Mouse (Mus musculus): ENCODE data around the gene Abl1. TPM values are rescaled to one million over a fixed set of nuclear protein-coding genes. Genes with fewer than 3 reads are reported as not detected.

Gene Abl1
- polyA plus RNA-seq, 1 experiment: 45.9 TPM

DNA sequence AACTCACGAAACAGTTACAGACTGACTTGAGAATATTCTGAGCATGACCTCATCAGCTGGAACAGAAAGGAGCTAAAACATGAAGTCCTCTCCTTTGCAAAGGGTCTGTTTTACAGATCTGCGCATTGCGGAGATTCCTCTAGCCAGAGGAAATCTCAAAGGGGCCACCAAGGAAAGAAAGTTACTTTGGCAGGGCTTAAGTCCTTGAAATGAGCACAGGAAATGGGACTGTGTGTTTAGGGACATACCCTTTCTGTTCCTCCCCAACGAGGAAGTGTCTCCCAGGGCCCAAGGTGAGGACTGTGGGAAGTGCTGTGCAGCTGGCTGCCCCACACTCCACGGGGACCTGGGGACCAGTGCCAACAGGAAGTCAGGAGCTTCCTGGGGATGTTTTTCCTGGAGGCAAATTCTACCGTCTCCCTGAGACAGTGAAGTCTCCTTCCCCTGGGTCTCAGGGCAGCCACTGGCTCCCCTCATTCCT lies 81.5 kb downstream of the Abl1 start:
- peaks cover 98% of the 10 kb centered on the region for H3K79me3 ChIP-seq (ENCODE audit: low read depth)
- no peak overlapping the region for H3ac ChIP-seq (ENCODE audit: control insufficient read depth, insufficient read length, low read depth)
- H3K4me3 ChIP-seq (ENCODE audit: insufficient read depth, poor library complexity, severe bottlenecking): no peak overlapping the region
- peaks cover 3% of the 10 kb centered on the region for H3K36me3 ChIP-seq (ENCODE audit: control insufficient read depth, insufficient read depth)
- H3K27me3 ChIP-seq (ENCODE audit: control insufficient read depth, insufficient read depth, insufficient read length): no peaks in the 10 kb centered on the region
- TF ChIP-seq MYOG (IDR thresholded peaks at IDR 0.05; ENCODE audit: control insufficient read depth, extremely low read depth, insufficient read length): no peak
- no peak for TF ChIP-seq FOSL1 (IDR thresholded peaks at IDR 0.05; ENCODE audit: insufficient read depth, low read length, poor library complexity, severe bottlenecking)
- TF ChIP-seq USF1 (IDR thresholded peaks at IDR 0.05; ENCODE audit: low read depth): no peak
- no peak for TF ChIP-seq MAX (IDR thresholded peaks at IDR 0.05)
- TF ChIP-seq CTCF (IDR thresholded peaks at IDR 0.05; ENCODE audit: control insufficient read depth, insufficient read depth, insufficient read length): no peak
- no peak for TF ChIP-seq MYOD1 (IDR thresholded peaks at IDR 0.05; ENCODE audit: control insufficient read depth, insufficient read length, low read depth)
- no peak for TF ChIP-seq CEBPB (IDR thresholded peaks at IDR 0.05; ENCODE audit: low read depth)
- H3K79me2 ChIP-seq (ENCODE audit: control insufficient read depth, insufficient read depth): peaks cover 100% of the 10 kb centered on the region

DNA sequence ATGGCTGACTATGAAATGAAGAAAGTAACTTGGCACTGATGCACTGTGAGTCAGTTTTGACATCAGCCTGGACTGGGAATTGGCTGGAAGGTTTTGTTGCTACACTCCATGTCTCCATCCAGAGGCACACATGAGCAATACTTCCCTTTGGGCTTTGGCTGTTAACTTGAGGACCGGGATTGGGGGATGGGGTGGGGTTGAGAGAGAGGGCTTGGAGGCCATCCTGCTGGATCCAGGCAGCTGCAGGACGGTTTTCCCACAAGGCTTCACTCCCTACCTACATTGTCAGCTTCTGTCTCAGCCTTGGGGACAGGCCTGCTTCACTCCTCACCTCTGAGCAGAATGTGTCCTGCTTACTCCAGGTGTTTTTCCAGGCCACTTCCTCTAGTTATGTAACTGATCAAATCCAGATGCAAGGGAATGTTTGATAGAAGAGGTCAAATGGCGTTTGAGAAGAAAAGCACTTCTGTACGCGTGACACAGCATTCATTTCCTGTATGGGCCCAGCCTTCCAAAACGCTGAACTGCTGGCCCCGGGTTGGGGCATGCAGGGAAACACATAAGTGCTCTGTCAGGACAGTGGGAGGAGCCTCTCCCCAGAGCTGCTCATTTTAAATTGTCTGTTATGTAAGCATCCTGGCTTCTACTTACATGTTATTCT lies 82.7 kb downstream of the Abl1 start:
- no peaks in the 10 kb centered on the region for H3K27me3 ChIP-seq (ENCODE audit: control insufficient read depth, insufficient read depth, insufficient read length)
- H3K36me3 ChIP-seq (ENCODE audit: control insufficient read depth, insufficient read depth): peaks cover 13% of the 10 kb centered on the region
- H3K4me3 ChIP-seq (ENCODE audit: insufficient read depth, poor library complexity, severe bottlenecking): no peak overlapping the region
- peaks cover 98% of the 10 kb centered on the region for H3K79me3 ChIP-seq (ENCODE audit: low read depth)
- peaks cover 100% of the 10 kb centered on the region for H3K79me2 ChIP-seq (ENCODE audit: control insufficient read depth, insufficient read depth)
- no peak overlapping the region for H3ac ChIP-seq (ENCODE audit: control insufficient read depth, insufficient read length, low read depth)
- no peak for TF ChIP-seq MYOD1 (IDR thresholded peaks at IDR 0.05; ENCODE audit: control insufficient read depth, insufficient read length, low read depth)
- TF ChIP-seq CEBPB (IDR thresholded peaks at IDR 0.05; ENCODE audit: low read depth): peak; percentile 31

- no peak for TF ChIP-seq MAX (IDR thresholded peaks at IDR 0.05)
- TF ChIP-seq CTCF (IDR thresholded peaks at IDR 0.05; ENCODE audit: control insufficient read depth, insufficient read depth, insufficient read length): no peak
- TF ChIP-seq MYOG (IDR thresholded peaks at IDR 0.05; ENCODE audit: control insufficient read depth, extremely low read depth, insufficient read length): no peak
- no peak for TF ChIP-seq USF1 (IDR thresholded peaks at IDR 0.05; ENCODE audit: low read depth)
- no peak overlapping the region for H3ac ChIP-seq (ENCODE audit: control insufficient read depth, insufficient read length, low read depth)
- H3K4me3 ChIP-seq (ENCODE audit: insufficient read depth, poor library complexity, severe bottlenecking): no peak overlapping the region
- peaks cover 61% of the 10 kb centered on the region for H3K36me3 ChIP-seq (ENCODE audit: control insufficient read depth, insufficient read depth)
- H3K27me3 ChIP-seq (ENCODE audit: control insufficient read depth, insufficient read depth, insufficient read length): no peaks in the 10 kb centered on the region
- peaks cover 71% of the 10 kb centered on the region for H3K79me2 ChIP-seq (ENCODE audit: control insufficient read depth, insufficient read depth)
- peaks cover 65% of the 10 kb centered on the region for H3K79me3 ChIP-seq (ENCODE audit: low read depth)
These were observed 88.3 kb downstream of the Abl1 start for GRCm38 (mm10) chr2:31776479-31776878.

- Histone ChIP-seq H3ac (ENCODE audit: control insufficient read depth, insufficient read length, low read depth) (no peak overlapping the region), H3K79me2 (ENCODE audit: control insufficient read depth, insufficient read depth) (peaks cover 43% of the 10 kb centered on the region), H3K79me3 (ENCODE audit: low read depth) (peaks cover 40% of the 10 kb centered on the region), H3K4me3 (ENCODE audit: insufficient read depth, poor library complexity, severe bottlenecking) (no peak overlapping the region), H3K36me3 (ENCODE audit: control insufficient read depth, insufficient read depth) (peaks cover 79% of the 10 kb centered on the region), H3K27me3 (ENCODE audit: control insufficient read depth, insufficient read depth, insufficient read length) (no peaks in the 10 kb centered on the region)
- TF ChIP-seq MAX (IDR thresholded peaks at IDR 0.05) (no peak), CEBPB (IDR thresholded peaks at IDR 0.05; ENCODE audit: low read depth) (no peak), CTCF (IDR thresholded peaks at IDR 0.05; ENCODE audit: control insufficient read depth, insufficient read depth, insufficient read length) (no peak), FOSL1 (IDR thresholded peaks at IDR 0.05; ENCODE audit: insufficient read depth, low read length, poor library complexity, severe bottlenecking) (no peak), MYOG (IDR thresholded peaks at IDR 0.05; ENCODE audit: control insufficient read depth, extremely low read depth, insufficient read length) (no peak), USF1 (IDR thresholded peaks at IDR 0.05; ENCODE audit: low read depth) (no peak), MYOD1 (IDR thresholded peaks at IDR 0.05; ENCODE audit: control insufficient read depth, insufficient read length, low read depth) (no peak)
These were observed 91.1 kb downstream of the Abl1 start for GRCm38 (mm10) chr2:31779258-31779657.

DNA sequence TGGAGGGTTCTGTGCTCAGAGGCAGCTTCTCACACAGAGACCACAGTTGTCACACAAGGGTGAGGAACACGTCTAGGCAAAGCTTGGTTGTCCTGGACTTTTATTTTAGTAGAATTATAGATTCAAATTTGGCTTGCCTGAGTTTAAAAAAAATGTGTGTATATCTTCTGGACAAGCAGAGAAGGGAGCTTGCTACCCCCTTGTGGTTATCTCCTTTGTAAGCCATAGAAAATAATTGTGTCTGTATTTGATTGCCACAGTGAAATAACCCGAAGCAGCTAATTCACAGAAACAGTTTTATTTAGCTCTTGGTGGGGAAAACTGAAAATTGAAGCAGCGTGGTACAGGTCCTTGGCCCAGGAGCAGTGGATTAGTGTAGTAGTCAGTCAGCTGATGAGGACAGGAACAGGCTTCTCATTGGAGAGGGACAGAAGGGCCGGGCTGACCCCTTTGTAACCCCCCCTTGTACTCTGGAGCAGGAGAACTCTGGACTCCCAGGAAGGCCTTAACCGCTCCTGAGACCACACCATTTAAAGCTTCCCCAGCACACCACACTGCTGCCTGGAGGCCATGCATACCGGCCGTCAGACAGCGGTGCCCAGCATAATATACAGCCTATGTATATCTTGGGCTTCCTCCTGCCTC lies 94.9 kb downstream of the Abl1 start:
- H3K79me2 ChIP-seq (ENCODE audit: control insufficient read depth, insufficient read depth): peaks cover 15% of the 10 kb centered on the region
- H3K36me3 ChIP-seq (ENCODE audit: control insufficient read depth, insufficient read depth): peaks cover 94% of the 10 kb centered on the region
- TF ChIP-seq MAX (IDR thresholded peaks at IDR 0.05) (no peak), CEBPB (IDR thresholded peaks at IDR 0.05; ENCODE audit: low read depth) (no peak)
- H3K4me3 ChIP-seq (ENCODE audit: insufficient read depth, poor library complexity, severe bottlenecking): no peak overlapping the region
- no peak overlapping the region for H3ac ChIP-seq (ENCODE audit: control insufficient read depth, insufficient read length, low read depth)
- peaks cover 8% of the 10 kb centered on the region for H3K79me3 ChIP-seq (ENCODE audit: low read depth)
- no peaks in the 10 kb centered on the region for H3K27me3 ChIP-seq (ENCODE audit: control insufficient read depth, insufficient read depth, insufficient read length)

- Histone ChIP-seq H3K27me3 (ENCODE audit: control insufficient read depth, insufficient read depth, insufficient read length) (no peaks in the 10 kb centered on the region), H3ac (ENCODE audit: control insufficient read depth, insufficient read length, low read depth) (no peak overlapping the region), H3K36me3 (ENCODE audit: control insufficient read depth, insufficient read depth) (peaks cover 94% of the 10 kb centered on the region), H3K79me2 (ENCODE audit: control insufficient read depth, insufficient read depth) (peaks cover 23% of the 10 kb centered on the region), H3K79me3 (ENCODE audit: low read depth) (peaks cover 8% of the 10 kb centered on the region), H3K4me3 (ENCODE audit: insufficient read depth, poor library complexity, severe bottlenecking) (no peak overlapping the region)
- TF ChIP-seq MAX (IDR thresholded peaks at IDR 0.05) (no peak), USF1 (IDR thresholded peaks at IDR 0.05; ENCODE audit: low read depth) (peak; percentile 14), CTCF (IDR thresholded peaks at IDR 0.05; ENCODE audit: control insufficient read depth, insufficient read depth, insufficient read length) (peak; percentile 73), CEBPB (IDR thresholded peaks at IDR 0.05; ENCODE audit: low read depth) (no peak), MYOD1 (IDR thresholded peaks at IDR 0.05; ENCODE audit: control insufficient read depth, insufficient read length, low read depth) (no peak), MYOG (IDR thresholded peaks at IDR 0.05; ENCODE audit: control insufficient read depth, extremely low read depth, insufficient read length) (no peak), FOSL1 (IDR thresholded peaks at IDR 0.05; ENCODE audit: insufficient read depth, low read length, poor library complexity, severe bottlenecking) (no peak)
These were observed 96.9 kb downstream of the Abl1 start for GRCm38 (mm10) chr2:31785074-31785473.

Measured in C2C12 (cell line).